Mouse (Mus musculus): ENCODE data around the gene Ywhag.

- TF ChIP-seq CTCF (IDR thresholded peaks at IDR 0.05; ENCODE audit: control insufficient read depth, insufficient read depth, low read length) (no peak), POLR2A (IDR thresholded peaks at IDR 0.05; ENCODE audit: borderline replicate concordance, control insufficient read depth, low read depth, low read length) (no peak)
These were observed 66.5 kb downstream of the Ywhag start for GRCm38 (mm10) chr5:135867637-135868593.
